ENCODE assay signal across 10 mouse cellular contexts in genomic region chr12:49401796-49402130, GRCm38 (mm10). TPM values are rescaled to one million over a fixed set of nuclear protein-coding genes. Genes with fewer than 3 reads are reported as not detected.
DNase-seq lines count a peak whose midpoint lies in the region; ATAC-seq and TF ChIP-seq lines count a peak whose summit lies in the region.
"Had no signal": no experiment of that assay in that cellular context is flagged by ENCODE, and none has a peak within 500 bp of the region (broad histone marks: within the 10 kb centered on the region; RNA-seq: fewer than 3 reads in every experiment).

No protein-coding gene starts in this region.

- peak overlapping the region; percentile 65 for H3K4me3 ChIP-seq in layer of hippocampus, adult 2 months
- peak overlapping the region; percentile 46 for H3K4me3 ChIP-seq in embryonic facial prominence, embryonic 15.5 days (replicated peaks)
- peak overlapping the region; percentile 44 for H3K4me3 ChIP-seq in hindbrain, embryonic 16.5 days (ENCODE audit: low read length)
- H3K4me3 ChIP-seq in neural tube, embryonic 12.5 days, result peak overlapping the region; percentile 42

- H3K27me3 ChIP-seq in embryonic facial prominence, embryonic 15.5 days, result peaks cover 62% of the 10 kb centered on the region
- H3K27me3 ChIP-seq in hindbrain, embryonic 16.5 days (replicated peaks; ENCODE audit: control insufficient read depth, insufficient read depth, low read length), result peaks cover 34% of the 10 kb centered on the region
- peaks cover 60% of the 10 kb centered on the region for H3K27me3 ChIP-seq in neural tube, embryonic 12.5 days (replicated peaks)

- TF ChIP-seq CTCF in layer of hippocampus, adult 2 months (conservative IDR thresholded peaks at IDR 0.05), result no peak

- peaks cover 11% of the 10 kb centered on the region for H3K4me1 ChIP-seq in embryonic facial prominence, embryonic 15.5 days
- H3K4me1 ChIP-seq in hindbrain, embryonic 16.5 days (ENCODE audit: control insufficient read depth, insufficient read depth, low read depth, low read length), result peaks cover 7% of the 10 kb centered on the region
- H3K4me1 ChIP-seq in neural tube, embryonic 12.5 days, result peaks cover 14% of the 10 kb centered on the region

- H3K27ac ChIP-seq in layer of hippocampus, adult 2 months, result peak overlapping the region; percentile 100
- no peak overlapping the region for H3K27ac ChIP-seq in embryonic facial prominence, embryonic 15.5 days (replicated peaks)
- no peak overlapping the region for H3K27ac ChIP-seq in hindbrain, embryonic 16.5 days (ENCODE audit: low read depth, low read length)
- H3K27ac ChIP-seq in neural tube, embryonic 12.5 days, result no peak overlapping the region

- WGBS in embryonic facial prominence, embryonic 15.5 days, result 2% methylated on average over 5 of the region's 5 CpGs
- WGBS in hindbrain, embryonic 16.5 days, result 2% methylated on average over 5 of the region's 5 CpGs
- WGBS in neural tube, embryonic 12.5 days, result 0% methylated on average over 5 of the region's 5 CpGs

- no peak for DNase-seq in layer of hippocampus, adult 2 months (ENCODE audit: low spot score in 2 of 2)
- no peak for DNase-seq in layer of hippocampus, adult 18-20 months (ENCODE audit: low spot score in 2 of 2)
- no peak for DNase-seq in adipocyte (ENCODE audit: low spot score)
- DNase-seq in adrenal gland, postnatal 14 days, result no peak
- DNase-seq in spleen, postnatal 4 days (ENCODE audit: low spot score in 2 of 2), result no peak
- DNase-seq: cerebellum, adult 8-10 months; kidney, adult 8-10 months had no signal

- ATAC-seq in embryonic facial prominence, embryonic 15.5 days (ENCODE audit: insufficient number of reproducible peaks, low FRiP score, low TSS enrichment, low read depth), result no peak
- ATAC-seq in hindbrain, embryonic 16.5 days, result no peak
- no peak for ATAC-seq in neural tube, embryonic 12.5 days (ENCODE audit: low FRiP score, low read depth)

- H3K9me3 ChIP-seq in embryonic facial prominence, embryonic 15.5 days (replicated peaks), result no peaks in the 10 kb centered on the region
- no peaks in the 10 kb centered on the region for H3K9me3 ChIP-seq in hindbrain, embryonic 16.5 days (ENCODE audit: control insufficient read depth, low read length)
- no peaks in the 10 kb centered on the region for H3K9me3 ChIP-seq in neural tube, embryonic 12.5 days

- H3K4me2 ChIP-seq in embryonic facial prominence, embryonic 15.5 days (replicated peaks), result peak overlapping the region; percentile 91
- H3K4me2 ChIP-seq in hindbrain, embryonic 16.5 days (ENCODE audit: low read length), result peak overlapping the region; percentile 83
- peak overlapping the region; percentile 85 for H3K4me2 ChIP-seq in neural tube, embryonic 12.5 days (replicated peaks)

- no peaks in the 10 kb centered on the region for H3K36me3 ChIP-seq in embryonic facial prominence, embryonic 15.5 days
- no peaks in the 10 kb centered on the region for H3K36me3 ChIP-seq in hindbrain, embryonic 16.5 days (ENCODE audit: control insufficient read depth, insufficient read depth, low read length)
- H3K36me3 ChIP-seq in neural tube, embryonic 12.5 days, result no peaks in the 10 kb centered on the region

- H3K9ac ChIP-seq in embryonic facial prominence, embryonic 15.5 days, result 0 out of 2 replicates have a peak overlapping the region, but pooled peaks have one; percentile 18
- peak overlapping the region; percentile 61 for H3K9ac ChIP-seq in hindbrain, embryonic 16.5 days (ENCODE audit: low read depth, low read length)
- peak overlapping the region; percentile 38; the same call in 1 of the 2 replicates for H3K9ac ChIP-seq in neural tube, embryonic 12.5 days

RNA-seq across cellular contexts. Expression of gene Gm43517, which starts 16.8 kb away (rescaled TPM):
- 10 to 100 TPM; 11.7 to 12.8 TPM for total RNA-seq in layer of hippocampus, adult 2 months (2021)
- total RNA-seq in layer of hippocampus, adult 18-20 months (2021), result 1 to 10 TPM; 8.6 to 8.9 TPM
- polyA plus RNA-seq in embryonic facial prominence, embryonic 15.5 days (2015; fragmentation: Nextera tagmentation; extraction: Ambion mirVana), result 0.05 TPM in 1 of 2 replicates, not detected in the other
- 0.12 TPM in 1 of 2 replicates, not detected in the other for polyA plus RNA-seq in hindbrain, embryonic 16.5 days (2015; fragmentation: Nextera tagmentation; extraction: Ambion mirVana)
- polyA plus RNA-seq in neural tube, embryonic 12.5 days (2016; fragmentation: Nextera tagmentation; extraction: Ambion mirVana), result not detected in 2 replicates
- total RNA-seq in adrenal gland, postnatal 14 days (2021), result not detected in 2 replicates

RNA-seq across cellular contexts. Expression of gene Foxg1, which starts 19.3 kb away (rescaled TPM):
- 100 to 1,000 TPM; 149 to 167 TPM for total RNA-seq in layer of hippocampus, adult 2 months (2021)
- total RNA-seq in layer of hippocampus, adult 18-20 months (2021), result 100 to 1,000 TPM; 147 to 152 TPM
- polyA plus RNA-seq in embryonic facial prominence, embryonic 15.5 days (2015; fragmentation: Nextera tagmentation; extraction: Ambion mirVana), result 0.71 and 0.89 TPM in 2 replicates
- polyA plus RNA-seq in hindbrain, embryonic 16.5 days (2015; fragmentation: Nextera tagmentation; extraction: Ambion mirVana), result 1.8 TPM in 1 of 2 replicates, not detected in the other
- polyA plus RNA-seq in neural tube, embryonic 12.5 days (2016; fragmentation: Nextera tagmentation; extraction: Ambion mirVana), result not detected in 2 replicates
- not detected in 2 replicates for total RNA-seq in adrenal gland, postnatal 14 days (2021)

Comparison
In these comparisons a context has a peak if more than half of its experiments do, and no peak if none do; other contexts are left out.
1. RNA of gene Foxg1, which starts 19.3 kb away (total RNA-seq): 149 to 167 TPM in layer of hippocampus, adult 2 months and 147 to 152 TPM in layer of hippocampus, adult 18-20 months; not detected in adrenal gland, postnatal 14 days; every median in the first group is over 100 times any median in the second.
2. Peak in every context shown above with its lines, with median percentiles within 50 percentile points of each other: H3K4me3 ChIP-seq, H3K4me2 ChIP-seq and H3K9ac ChIP-seq.